Mouse (Mus musculus): ENCODE results near the gene Prnd.

GRCm38 (mm10) chr2:131909683-131910572, 40.7 kb upstream of the Prnd start, which contains the start of the genes Prnp and Prn:
- TF ChIP-seq MAFK (IDR thresholded peaks at IDR 0.05; ENCODE audit: insufficient read depth, low read depth, low read length) (no peak), ZC3H11A (IDR thresholded peaks at IDR 0.05; ENCODE audit: borderline replicate concordance, low read depth, low read length) (no peak), CHD2 (IDR thresholded peaks at IDR 0.05; ENCODE audit: low read depth, low read length) (no peak), ZNF384 (IDR thresholded peaks at IDR 0.05; ENCODE audit: low read depth, low read length) (no peak)
